Mouse (Mus musculus): ENCODE results near the gene Cth.

Cth gene

GRCm38 (mm10) chr3:157847338-157848284 lies 77.3 kb downstream of the Cth start:
- in situ Hi-C loops (cut with MboI; ENCODE audit: unreplicated experiment in 2 of 2): loop anchor here in 1 of 2 experiments (10.0 kb wide), 1 partner anchor 283 kb away; the partner anchor contains the start of gene Ptger3

All from v-Abl transformed pro-B cells (cell line).